Mouse (Mus musculus) midbrain, embryonic 12.5 days (tissue): ENCODE data around the gene Alg5. TPM values are rescaled to one million over a fixed set of nuclear protein-coding genes. Genes with fewer than 3 reads are reported as not detected.
A peak's percentile ranks its signal among the peaks of the same experiment; 100 is the strongest.
"Not testable (repeated sequence)": the region's sequence is repeated elsewhere in the genome, so short reads cannot be mapped to it uniquely, and the experiment has no call there.

ENCODE experiments used
- ATAC-seq: fragments of 200-750 bp; cut with Nextera tagmentation; 2 replicates; pipeline ENCODE4 v1.8.0; 2017; ENCODE audit warnings: low read depth, moderate TSS enrichment, moderate library complexity; ENCODE audit not compliant: low FRiP score
- H3K27ac ChIP-seq: fragments of 300-500 bp; sonication (generic); replicated peaks from 2 replicates; pipeline ENCODE4 v1.5.1; 2016; ENCODE audit warnings: mild to moderate bottlenecking
- H3K27me3 ChIP-seq: fragments of 300-500 bp; sonication (generic); 2 replicates; pipeline ENCODE4 v1.6.1; 2016; ENCODE audit warnings: mild to moderate bottlenecking
- H3K36me3 ChIP-seq: fragments of 300-500 bp; sonication (generic); 2 replicates; pipeline ENCODE4 v1.6.1; 2016
- H3K4me1 ChIP-seq: fragments of 300-500 bp; sonication (generic); 2 replicates; pipeline ENCODE4 v1.6.1; 2016
- H3K4me2 ChIP-seq: fragments of 300-500 bp; sonication (generic); replicated peaks from 2 replicates; pipeline ENCODE4 v1.6.1; 2016; ENCODE audit warnings: mild to moderate bottlenecking, moderate library complexity
- H3K4me3 ChIP-seq: fragments of 300-500 bp; sonication (generic); 2 replicates; pipeline ENCODE4 v1.5.1; 2016; ENCODE audit warnings: mild to moderate bottlenecking
- H3K9ac ChIP-seq: fragments of 300-500 bp; sonication (generic); replicated peaks from 2 replicates; pipeline ENCODE4 v1.6.1; 2016; ENCODE audit warnings: mild to moderate bottlenecking, moderate library complexity
- H3K9me3 ChIP-seq: fragments of 300-500 bp; sonication (generic); 2 replicates; pipeline ENCODE4 v1.6.1; 2016; ENCODE audit warnings: mild to moderate bottlenecking
- WGBS: fragments of 180-500 bp; shearing (Covaris S2); methylation state at CpG from one replicate; pipeline ENCODE4 v1.1.7; 2016; 5-methylcytosine and 5-hydroxymethylcytosine counted together
- polyA plus RNA-seq: library from polyadenylated mRNA; unstranded; fragments of >200 nt; fragmentation: Nextera tagmentation; extraction: Ambion mirVana; gene quantifications from 2 replicates; pipeline ENCODE4 v1.2.1, GENCODE M21; 2016

The Alg5 gene
- 44.1 and 46.4 TPM in 2 replicates for polyA plus RNA-seq

DNA sequence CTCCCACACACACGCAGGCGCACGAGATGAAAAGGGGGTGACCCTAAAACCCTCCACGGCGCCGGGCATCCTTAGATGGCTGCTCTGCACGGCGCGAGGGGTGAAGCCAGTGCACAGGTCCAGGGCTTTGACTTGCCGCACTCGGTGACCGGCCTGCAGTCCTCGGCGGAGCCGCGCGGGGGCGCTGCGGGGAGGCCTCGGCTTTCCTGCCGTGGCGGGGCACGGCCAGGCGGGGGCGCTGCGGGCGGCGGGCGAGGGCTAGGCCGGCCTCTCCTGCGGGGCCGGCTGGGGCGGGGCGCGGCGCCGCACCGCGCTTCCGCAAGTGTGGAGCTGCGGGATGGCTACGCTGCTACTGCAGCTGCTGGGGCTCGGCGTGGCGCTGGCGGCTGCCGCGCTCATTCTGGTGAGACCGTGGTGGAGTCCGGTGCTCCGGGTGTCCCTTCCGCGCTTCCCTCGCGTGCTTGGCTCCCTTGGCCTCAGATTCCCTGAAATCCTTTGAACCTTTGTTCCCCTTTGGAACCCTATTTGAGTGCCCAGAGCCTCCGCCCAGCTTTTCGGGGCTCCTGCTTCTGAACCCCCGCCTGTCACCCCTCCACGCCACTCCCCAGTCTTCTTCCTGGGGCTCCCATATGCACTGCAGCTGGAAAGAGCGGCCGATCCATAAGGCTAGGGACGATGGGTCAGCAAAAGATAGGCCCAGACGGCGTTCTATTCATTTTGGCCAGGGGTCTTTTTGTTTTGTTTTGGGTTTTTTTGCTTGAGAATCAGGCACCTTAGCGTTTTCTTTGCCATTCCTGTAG, at the start of gene Alg5, which contains the start of gene Exosc8:
Gene Alg5, plus strand, starts transcription at position 293 of the 800 bp plus-strand sequence.
Gene Exosc8, minus strand, starts transcription at position 147 of the 800 bp plus-strand sequence.
- WGBS, result 2% methylated on average over 50 of the region's 65 CpGs
- Histone ChIP-seq H3K9ac (peak within 1 kb of the TSS; percentile 93), H3K36me3 (peaks cover 41% of the 10 kb centered on the region), H3K4me1 (peaks cover 11% of the 10 kb centered on the region), H3K27me3 (no peaks in the 10 kb centered on the region), H3K4me2 (peak within 1 kb of the TSS; percentile 73), H3K9me3 (no peaks in the 10 kb centered on the region), H3K4me3 (peak within 1 kb of the TSS; percentile 91), H3K27ac (peak within 1 kb of the TSS; percentile 99)
- peak; percentile 94 for ATAC-seq

GRCm38 (mm10) chr3:54687245-54687644, 48.1 kb upstream of the Alg5 start:
- Histone ChIP-seq H3K27me3 (0 out of 2 replicates have a peak, but pooled peaks cover 9% of the 10 kb centered on the region), H3K4me1 (no peaks in the 10 kb centered on the region), H3K4me3 (no peak overlapping the region), H3K4me2 (no peak overlapping the region), H3K9ac (no peak overlapping the region), H3K9me3 (no peaks in the 10 kb centered on the region), H3K27ac (no peak overlapping the region), H3K36me3 (no peaks in the 10 kb centered on the region)
- no peak for ATAC-seq
- 71% methylated on average over 2 of the region's 2 CpGs for WGBS

DNA sequence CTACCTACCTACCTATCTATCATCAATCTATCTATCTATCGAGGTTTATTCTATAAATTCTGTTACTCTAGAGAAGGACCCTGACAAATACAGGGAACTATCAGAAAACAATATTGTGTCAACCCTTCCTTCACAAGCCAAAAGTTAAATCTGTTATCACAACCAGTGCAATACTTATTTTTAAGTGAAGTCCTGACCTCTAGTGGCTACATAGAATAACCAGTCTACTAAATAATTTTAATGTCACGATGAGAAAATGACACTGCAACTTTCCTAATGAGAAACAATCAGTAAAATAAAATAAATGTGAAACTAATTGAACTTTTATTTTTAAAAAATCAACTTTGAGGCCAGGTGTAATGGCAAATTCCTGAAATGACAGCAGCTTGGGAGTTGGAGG, 46.2 kb upstream of the Alg5 start:
- no peak overlapping the region for H3K9ac ChIP-seq

GRCm38 (mm10) chr3:54692202-54693055, 42.9 kb upstream of the Alg5 start, which contains the start of gene Supt20:
Gene Supt20, plus strand, starts transcription at chr3:54692807.
- 2% methylated on average over 65 of the region's 65 CpGs for WGBS
- ATAC-seq, result peak; percentile 99

More for the DNA sequence above, 46.2 kb upstream of the Alg5 start:
- Histone ChIP-seq H3K4me1 (no peaks in the 10 kb centered on the region), H3K36me3 (no peaks in the 10 kb centered on the region), H3K4me3 (no peak overlapping the region), H3K9me3 (no peaks in the 10 kb centered on the region), H3K27ac (no peak overlapping the region), H3K4me2 (no peak overlapping the region), H3K27me3 (0 out of 2 replicates have a peak, but pooled peaks cover 9% of the 10 kb centered on the region)
- no peak for ATAC-seq
- WGBS, result 55% methylated on average over 2 of the region's 2 CpGs

DNA sequence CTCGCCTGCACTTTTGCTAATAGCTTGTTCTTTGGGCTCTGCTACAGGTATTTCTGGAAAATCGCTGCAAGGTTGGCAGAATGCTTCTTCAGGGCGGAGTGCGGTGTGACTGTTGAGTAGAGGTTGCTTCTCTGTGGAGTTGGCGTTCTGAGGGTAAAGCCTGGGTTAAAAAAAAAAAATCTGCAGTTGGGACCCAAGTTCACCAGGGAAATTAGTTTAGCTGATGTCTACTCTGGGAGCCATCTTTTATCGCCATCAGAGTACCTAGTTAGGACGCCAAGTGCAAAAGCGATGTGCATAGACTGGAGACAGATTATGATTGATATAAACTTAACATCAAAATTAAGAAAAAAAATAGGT, 42.3 kb upstream of the Alg5 start:
- peak overlapping the region; percentile 65 for H3K4me2 ChIP-seq
- ATAC-seq, result 0 out of 2 replicates have a peak, but pooled peaks have one; percentile 1
- H3K27me3 ChIP-seq, result 0 out of 2 replicates have a peak, but pooled peaks cover 6% of the 10 kb centered on the region
- under 1% methylated on average over 8 of the region's 8 CpGs for WGBS
- peaks cover 27% of the 10 kb centered on the region for H3K36me3 ChIP-seq
- H3K9ac ChIP-seq, result peak overlapping the region; percentile 75
- peak overlapping the region; percentile 77 for H3K4me3 ChIP-seq
- peak overlapping the region; percentile 67 for H3K27ac ChIP-seq
- H3K4me1 ChIP-seq, result peaks cover 5% of the 10 kb centered on the region; the same call in 1 of the 2 replicates
- H3K9me3 ChIP-seq, result no peaks in the 10 kb centered on the region

More at GRCm38 (mm10) chr3:54692202-54693055, 42.9 kb upstream of the Alg5 start, which contains the start of gene Supt20:
- peak within 1 kb of the TSS; percentile 75 for H3K9ac ChIP-seq
- H3K4me2 ChIP-seq, result peak within 1 kb of the TSS; percentile 65
- peaks cover 5% of the 10 kb centered on the region; the same call in 1 of the 2 replicates for H3K4me1 ChIP-seq
- peaks cover 21% of the 10 kb centered on the region for H3K36me3 ChIP-seq
- no peaks in the 10 kb centered on the region for H3K9me3 ChIP-seq
- peak within 1 kb of the TSS; percentile 67 for H3K27ac ChIP-seq
- H3K4me3 ChIP-seq, result peak within 1 kb of the TSS; percentile 77
- 0 out of 2 replicates have a peak, but pooled peaks cover 6% of the 10 kb centered on the region for H3K27me3 ChIP-seq

DNA sequence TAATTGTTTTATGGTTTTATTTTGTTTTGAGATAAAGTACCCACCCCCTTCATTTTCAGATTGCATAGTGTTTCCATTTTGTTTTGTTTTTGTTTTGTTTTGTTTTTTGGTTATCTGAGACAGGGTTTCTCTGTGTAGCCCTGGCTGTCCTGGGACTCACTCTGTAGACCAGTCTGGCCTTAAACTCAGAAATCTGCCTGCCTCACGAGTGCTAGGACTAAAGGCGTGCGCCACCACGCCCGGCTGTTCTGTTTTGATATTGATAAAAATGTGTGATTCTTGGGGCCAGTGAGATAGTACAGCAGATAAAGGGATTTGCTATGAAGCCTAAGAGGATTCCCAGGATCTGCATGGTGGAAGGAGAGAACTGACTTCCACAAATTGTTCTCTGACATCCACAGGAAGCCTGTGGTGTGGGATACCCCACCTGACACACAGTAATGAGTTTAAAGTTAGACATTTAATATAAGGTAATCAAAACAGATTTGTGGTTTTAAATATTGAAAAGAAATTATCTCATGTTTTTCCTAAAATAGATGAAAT, 35.5 kb upstream of the Alg5 start:
- no peaks in the 10 kb centered on the region for H3K27me3 ChIP-seq
- H3K36me3 ChIP-seq, result peaks cover 73% of the 10 kb centered on the region
- WGBS, result 90% methylated on average over 5 of the region's 5 CpGs
- H3K4me3 ChIP-seq, result no peak overlapping the region
- H3K4me1 ChIP-seq, result no peaks in the 10 kb centered on the region
- H3K9ac ChIP-seq, result no peak overlapping the region
- H3K4me2 ChIP-seq, result no peak overlapping the region
- no peak for ATAC-seq
- H3K27ac ChIP-seq, result no peak overlapping the region
- no peaks in the 10 kb centered on the region for H3K9me3 ChIP-seq

GRCm38 (mm10) chr3:54704106-54704505, 31.2 kb upstream of the Alg5 start:
- ATAC-seq, H3K4me3 ChIP-seq, H3K4me1 ChIP-seq, H3K4me2 ChIP-seq, H3K27ac ChIP-seq, H3K9me3 ChIP-seq, H3K27me3 ChIP-seq, H3K9ac ChIP-seq: not testable (repeated sequence)
- 97% methylated on average over 8 of the region's 8 CpGs for WGBS
- peaks cover 73% of the 10 kb centered on the region for H3K36me3 ChIP-seq

- WGBS, result 89% methylated on average over 9 of the region's 9 CpGs
- H3K4me1 ChIP-seq, result no peaks in the 10 kb centered on the region
- no peak overlapping the region for H3K27ac ChIP-seq
- H3K9ac ChIP-seq, result no peak overlapping the region
- no peak overlapping the region for H3K4me3 ChIP-seq
- H3K4me2 ChIP-seq, result no peak overlapping the region
- ATAC-seq, result no peak
- H3K36me3 ChIP-seq, result peaks cover 74% of the 10 kb centered on the region
- no peaks in the 10 kb centered on the region for H3K9me3 ChIP-seq
- H3K27me3 ChIP-seq, result no peaks in the 10 kb centered on the region
Measured at GRCm38 (mm10) chr3:54708972-54709371, 26.4 kb upstream of the Alg5 start.

GRCm38 (mm10) chr3:54714253-54714652, 21.1 kb upstream of the Alg5 start, which contains the start of gene Gm21958:
Gene Gm21958, minus strand, starts transcription at chr3:54714353.
- Histone ChIP-seq H3K9ac (no peak within 1 kb of the TSS), H3K9me3 (no peaks in the 10 kb centered on the region), H3K4me1 (no peaks in the 10 kb centered on the region), H3K27me3 (no peaks in the 10 kb centered on the region), H3K4me3 (no peak within 1 kb of the TSS), H3K27ac (no peak within 1 kb of the TSS), H3K4me2 (no peak within 1 kb of the TSS), H3K36me3 (peaks cover 78% of the 10 kb centered on the region)
- ATAC-seq, result no peak
- 96% methylated on average over 6 of the region's 6 CpGs for WGBS

DNA sequence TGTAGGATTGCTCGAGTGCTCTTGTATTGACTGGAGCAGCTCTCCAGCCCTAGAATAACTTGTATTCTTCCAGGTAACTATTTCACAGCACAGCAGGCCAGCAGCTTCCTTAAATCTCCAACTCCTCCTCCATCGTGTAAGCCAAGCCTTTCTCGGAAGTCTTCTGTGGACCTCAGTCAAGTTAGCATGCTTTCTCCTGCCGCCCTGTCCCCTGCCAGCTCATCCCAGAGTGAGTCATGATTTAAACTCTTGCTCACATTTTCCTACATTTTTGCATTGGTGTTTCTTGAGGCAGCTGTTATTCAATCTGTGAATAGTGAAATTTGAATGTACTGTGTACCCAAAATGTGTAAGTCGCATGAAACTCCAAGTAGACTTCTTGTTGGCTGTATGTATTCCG, 19.9 kb upstream of the Alg5 start:
- Histone ChIP-seq H3K9me3 (no peaks in the 10 kb centered on the region), H3K36me3 (peaks cover 69% of the 10 kb centered on the region), H3K9ac (no peak overlapping the region), H3K4me1 (no peaks in the 10 kb centered on the region), H3K27ac (no peak overlapping the region), H3K4me2 (no peak overlapping the region), H3K4me3 (no peak overlapping the region), H3K27me3 (no peaks in the 10 kb centered on the region)
- 93% methylated on average over 6 of the region's 6 CpGs for WGBS
- no peak for ATAC-seq

DNA sequence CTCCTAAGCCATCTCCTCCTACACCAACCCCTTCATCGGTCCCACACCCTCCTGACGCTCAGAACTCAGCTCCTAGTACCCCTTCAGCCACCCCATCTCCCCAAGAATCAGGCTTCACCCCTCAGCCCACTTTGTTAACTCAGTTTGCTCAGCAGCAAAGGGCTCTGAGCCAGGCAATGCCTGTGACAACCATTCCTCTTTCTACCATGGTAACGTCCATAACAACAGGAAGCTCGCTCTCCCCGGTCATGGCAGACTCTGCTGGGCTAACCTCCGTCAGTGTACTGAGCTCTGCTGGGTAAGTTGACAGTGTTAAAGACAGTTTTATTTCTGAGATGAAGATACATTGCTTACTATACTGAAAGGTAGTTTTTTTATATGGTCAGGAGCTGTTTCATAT, 18.0 kb upstream of the Alg5 start:
- Histone ChIP-seq H3K36me3 (peaks cover 69% of the 10 kb centered on the region), H3K4me1 (no peaks in the 10 kb centered on the region), H3K9me3 (no peaks in the 10 kb centered on the region), H3K9ac (no peak overlapping the region), H3K27me3 (no peaks in the 10 kb centered on the region), H3K27ac (no peak overlapping the region), H3K4me2 (no peak overlapping the region), H3K4me3 (no peak overlapping the region)
- no peak for ATAC-seq
- WGBS, result 82% methylated on average over 6 of the region's 6 CpGs
